Comparison of ENCODE assay signal across 14 mouse cellular contexts in the genomic region with DNA sequence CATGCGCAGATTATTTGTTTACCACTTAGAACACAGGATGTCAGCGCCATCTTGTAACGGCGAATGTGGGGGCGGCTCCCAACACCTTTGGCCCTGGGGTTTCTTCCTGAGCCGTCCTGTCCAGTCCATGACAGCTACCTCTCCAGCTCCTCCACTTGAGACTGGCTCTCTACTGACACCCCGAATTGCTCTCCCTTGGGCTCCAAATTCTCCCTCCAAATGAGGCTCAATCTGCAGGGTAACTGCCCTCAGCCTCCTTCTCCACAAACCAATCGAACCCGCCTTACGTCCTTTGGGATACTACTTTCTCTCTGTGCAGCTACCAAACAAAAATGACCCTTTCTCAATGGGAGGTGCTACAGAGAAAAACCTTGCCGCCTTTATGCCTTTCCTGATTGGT. TPM values are rescaled to one million over a fixed set of nuclear protein-coding genes. Genes with fewer than 3 reads are reported as not detected.
"Had no signal": no experiment of that assay in that cellular context is flagged by ENCODE, and none has a peak within 500 bp of the region (broad histone marks: within the 10 kb centered on the region; RNA-seq: fewer than 3 reads in every experiment).

No protein-coding gene starts in this region.

RNA-seq across cellular contexts. Expression of a gene that starts 30.5 kb away (rescaled TPM):
- total RNA-seq: megakaryocyte, adult 5-6 weeks; monocyte, adult 5-6 weeks had no signal
- polyA plus RNA-seq: macrophage had no signal

RNA-seq across cellular contexts. Expression of a gene that starts 42.4 kb away (rescaled TPM):
- total RNA-seq: megakaryocyte, adult 5-6 weeks; midbrain, postnatal 0 days; monocyte, adult 5-6 weeks had no signal
- polyA plus RNA-seq: liver, embryonic 15.5 days; liver, postnatal 0 days; lung, adult 2 months; macrophage; midbrain, embryonic 11.5 days; midbrain, embryonic 13.5 days; midbrain, embryonic 15.5 days; midbrain, postnatal 0 days; neural tube, embryonic 11.5 days; neural tube, embryonic 13.5 days; neural tube, embryonic 15.5 days; spleen, adult 2 months had no signal
